Mouse (Mus musculus): ENCODE results near the gene Zfp775. TPM values are rescaled to one million over a fixed set of nuclear protein-coding genes. Genes with fewer than 3 reads are reported as not detected.

Gene Zfp775
- total RNA-seq, 2 experiments from 2014 or later = 6.5 to 6.9 TPM

Other genes starting within 250 kb of the Zfp775 start
- gene Krba1, start 206.5 kb upstream of the Zfp775 start, total RNA-seq (2021) = 10 to 100 TPM; 14.5 to 15.9 TPM
- gene Zfp467, start 156.2 kb upstream of the Zfp775 start, total RNA-seq (2021) = 10 to 100 TPM; 22.4 to 34.1 TPM
- under 1 TPM; 0.24 to 0.38 TPM for gene Sspo, start 153.8 kb upstream of the Zfp775 start, total RNA-seq (2021)
- 10 to 100 TPM; 43.0 to 45.0 TPM for gene Atp6v0e2, start 64.4 kb upstream of the Zfp775 start, total RNA-seq (2021)
- gene Lrrc61, start 47.3 kb upstream of the Zfp775 start, total RNA-seq (2021) = 10 to 100 TPM; 14.0 to 15.0 TPM
- gene Rarres2, start 29.3 kb upstream of the Zfp775 start, total RNA-seq (2021) = 10 to 100 TPM; 19.7 to 35.5 TPM
- gene Gm45021, start 12.5 kb upstream of the Zfp775 start, total RNA-seq (2021) = not detected
- 10 to 100 TPM; 21.0 to 23.0 TPM for gene Repin1, start 8.2 kb upstream of the Zfp775 start, total RNA-seq (2021)
- 1 to 10 TPM in 1 of 2 experiments, not detected in 1; 1.5 TPM for gene Gm44965, start 8.1 kb upstream of the Zfp775 start, total RNA-seq (2021)
- under 1 TPM; 0.24 to 0.38 TPM for gene AI854703, start 24.7 kb downstream of the Zfp775 start, total RNA-seq (2021)
- 1 to 10 TPM; 2.1 to 3.0 TPM for gene Gimap8, start 45.2 kb downstream of the Zfp775 start, total RNA-seq (2021)
- gene Gimap9, start 74.1 kb downstream of the Zfp775 start, total RNA-seq (2021) = under 1 TPM; 0.51 to 0.67 TPM
- 1 to 10 TPM; 5.1 to 7.7 TPM for gene Gimap4, start 82.5 kb downstream of the Zfp775 start, total RNA-seq (2021)
- 10 to 100 TPM; 10.7 to 11.5 TPM for gene Gimap6, start 106.2 kb downstream of the Zfp775 start, total RNA-seq (2021)
- gene Gm28053, start 116.5 kb downstream of the Zfp775 start, total RNA-seq (2021) = not detected
- gene Gimap7, start 116.6 kb downstream of the Zfp775 start, total RNA-seq (2021) = not detected
- gene Gimap1, start 137.0 kb downstream of the Zfp775 start, total RNA-seq (2021) = 1 to 10 TPM; 2.5 to 5.0 TPM
- 1 to 10 TPM; 1.6 to 3.3 TPM for gene Gimap5, start 144.1 kb downstream of the Zfp775 start, total RNA-seq (2021)
- gene Gimap3, start 168.8 kb downstream of the Zfp775 start, total RNA-seq (2021) = under 1 TPM in 1 of 2 experiments, not detected in 1; 0.32 TPM
- 1 to 10 TPM; 4.3 to 4.9 TPM for gene Tmem176a, start 238.9 kb downstream of the Zfp775 start, total RNA-seq (2021)
- 10 to 100 TPM; 11.4 to 15.2 TPM for gene Tmem176b, start 239.4 kb downstream of the Zfp775 start, total RNA-seq (2021)

Data from gastrocnemius, postnatal 25 days (tissue).